Mouse (Mus musculus): ENCODE measurements at regions not wholly inside any gene's neighbourhood (a gene's known extent, or its start where the extent isn't known, plus 50 kb on each side); places are given as distances from the start of the nearest gene placed in this dataset.

DNA sequence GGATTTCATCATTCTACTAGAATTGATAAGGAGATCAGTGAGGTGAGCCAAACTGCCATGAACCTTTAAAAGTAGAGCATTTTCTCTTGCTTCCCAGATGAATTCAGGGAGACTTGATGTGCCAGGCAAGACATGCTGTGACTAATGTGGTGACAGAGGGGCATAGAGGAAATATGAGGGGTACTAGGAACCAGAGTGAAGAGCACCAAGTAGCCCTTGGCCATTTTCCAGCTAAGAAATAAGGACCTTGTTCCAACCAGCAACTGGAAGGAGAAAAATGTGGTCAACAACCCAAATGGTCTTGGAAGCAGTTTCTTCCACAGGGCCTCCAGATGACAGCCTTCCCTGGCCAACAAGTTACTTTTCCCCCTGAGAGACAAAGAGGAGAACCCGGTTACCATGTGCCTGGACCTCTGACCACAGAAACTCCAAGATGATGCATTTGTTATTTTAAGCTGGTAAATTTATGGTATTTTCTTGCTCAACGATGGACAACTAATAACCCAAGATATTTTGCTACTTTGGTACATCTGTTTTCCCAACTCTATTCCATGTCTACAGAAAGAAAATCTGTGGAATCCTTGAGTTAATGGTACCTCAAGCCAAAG is 351.8 kb downstream of the Osr1 start:
- H3K4me2 ChIP-seq (ENCODE audit: low read length): no peak overlapping the region
- no peak overlapping the region for H3K27ac ChIP-seq (ENCODE audit: low read depth)
- DNase-seq (ENCODE audit: low spot score) (no peak), ATAC-seq (replicated peaks; ENCODE audit: low FRiP score, low TSS enrichment, low read depth) (no peak)
- no peaks in the 10 kb centered on the region for H3K4me1 ChIP-seq (replicated peaks; ENCODE audit: control insufficient read depth, insufficient read depth, low read length)
- no peak overlapping the region for H3K4me3 ChIP-seq (ENCODE audit: low read depth, low read length)
- H3K36me3 ChIP-seq (ENCODE audit: control insufficient read depth, insufficient read depth, low read length): no peaks in the 10 kb centered on the region
- H3K9me3 ChIP-seq (ENCODE audit: control insufficient read depth, low read length): no peaks in the 10 kb centered on the region
- 90% methylated on average over 2 of the region's 2 CpGs for WGBS
- H3K27me3 ChIP-seq (replicated peaks; ENCODE audit: control insufficient read depth, insufficient read depth, low read length): no peaks in the 10 kb centered on the region
- no peak overlapping the region for H3K9ac ChIP-seq (ENCODE audit: low read length)

GRCm38 (mm10) chr12:9924561-9924960 is 354.6 kb downstream of the Osr1 start:
- WGBS: 59% methylated on average over 3 of the region's 3 CpGs
- no peak overlapping the region for H3K9ac ChIP-seq (ENCODE audit: low read length)
- H3K4me3 ChIP-seq (ENCODE audit: low read depth, low read length): no peak overlapping the region
- H3K9me3 ChIP-seq (ENCODE audit: control insufficient read depth, low read length): no peaks in the 10 kb centered on the region
- H3K27me3 ChIP-seq (replicated peaks; ENCODE audit: control insufficient read depth, insufficient read depth, low read length): no peaks in the 10 kb centered on the region
- no peaks in the 10 kb centered on the region for H3K4me1 ChIP-seq (replicated peaks; ENCODE audit: control insufficient read depth, insufficient read depth, low read length)
- ATAC-seq (replicated peaks; ENCODE audit: low FRiP score, low TSS enrichment, low read depth): no peak
- no peaks in the 10 kb centered on the region for H3K36me3 ChIP-seq (ENCODE audit: control insufficient read depth, insufficient read depth, low read length)
- no peak overlapping the region for H3K4me2 ChIP-seq (ENCODE audit: low read length)
- H3K27ac ChIP-seq (ENCODE audit: low read depth): no peak overlapping the region
- DNase-seq (ENCODE audit: low spot score): no peak

- no peaks in the 10 kb centered on the region for H3K4me1 ChIP-seq (replicated peaks; ENCODE audit: control insufficient read depth, insufficient read depth, low read length)
- no peaks in the 10 kb centered on the region for H3K36me3 ChIP-seq (ENCODE audit: control insufficient read depth, insufficient read depth, low read length)
- H3K9ac ChIP-seq (ENCODE audit: low read length): no peak overlapping the region
- ATAC-seq (replicated peaks; ENCODE audit: low FRiP score, low TSS enrichment, low read depth) (no peak), DNase-seq (ENCODE audit: low spot score) (no peak)
- H3K27me3 ChIP-seq (replicated peaks; ENCODE audit: control insufficient read depth, insufficient read depth, low read length): no peaks in the 10 kb centered on the region
- H3K4me3 ChIP-seq (ENCODE audit: low read depth, low read length): no peak overlapping the region
- no peak overlapping the region for H3K27ac ChIP-seq (ENCODE audit: low read depth)
- H3K4me2 ChIP-seq (ENCODE audit: low read length): no peak overlapping the region
- WGBS: 83% methylated on average over 3 of the region's 3 CpGs
- H3K9me3 ChIP-seq (ENCODE audit: control insufficient read depth, low read length): no peaks in the 10 kb centered on the region
These were observed 364.2 kb downstream of the Osr1 start for GRCm38 (mm10) chr12:9934158-9934557.

GRCm38 (mm10) chr12:9941357-9941756 is 371.4 kb downstream of the Osr1 start:
- H3K4me1 ChIP-seq (replicated peaks; ENCODE audit: control insufficient read depth, insufficient read depth, low read length): no peaks in the 10 kb centered on the region
- no peak overlapping the region for H3K9ac ChIP-seq (ENCODE audit: low read length)
- H3K36me3 ChIP-seq (ENCODE audit: control insufficient read depth, insufficient read depth, low read length): no peaks in the 10 kb centered on the region
- DNase-seq (ENCODE audit: low spot score) (no peak), ATAC-seq (replicated peaks; ENCODE audit: low FRiP score, low TSS enrichment, low read depth) (no peak)
- H3K4me2 ChIP-seq (ENCODE audit: low read length): no peak overlapping the region
- WGBS: 64% methylated on average over 1 of the region's 1 CpGs
- H3K9me3 ChIP-seq (ENCODE audit: control insufficient read depth, low read length): no peaks in the 10 kb centered on the region
- no peaks in the 10 kb centered on the region for H3K27me3 ChIP-seq (replicated peaks; ENCODE audit: control insufficient read depth, insufficient read depth, low read length)
- no peak overlapping the region for H3K27ac ChIP-seq (ENCODE audit: low read depth)
- H3K4me3 ChIP-seq (ENCODE audit: low read depth, low read length): no peak overlapping the region

- Histone ChIP-seq H3K9ac (ENCODE audit: low read length) (no peak overlapping the region), H3K36me3 (ENCODE audit: control insufficient read depth, insufficient read depth, low read length) (no peaks in the 10 kb centered on the region), H3K4me3 (ENCODE audit: low read depth, low read length) (no peak overlapping the region), H3K4me2 (ENCODE audit: low read length) (no peak overlapping the region), H3K4me1 (replicated peaks; ENCODE audit: control insufficient read depth, insufficient read depth, low read length) (no peaks in the 10 kb centered on the region), H3K27ac (ENCODE audit: low read depth) (no peak overlapping the region), H3K27me3 (replicated peaks; ENCODE audit: control insufficient read depth, insufficient read depth, low read length) (no peaks in the 10 kb centered on the region), H3K9me3 (ENCODE audit: control insufficient read depth, low read length) (no peaks in the 10 kb centered on the region)
- no peak for DNase-seq (ENCODE audit: low spot score)
- 90% methylated on average over 3 of the region's 3 CpGs for WGBS
- no peak for ATAC-seq (replicated peaks; ENCODE audit: low FRiP score, low TSS enrichment, low read depth)
These were observed 371.9 kb downstream of the Osr1 start for GRCm38 (mm10) chr12:9941823-9942222.

GRCm38 (mm10) chr12:9948784-9949183 is 378.9 kb downstream of the Osr1 start:
- Histone ChIP-seq H3K4me3 (ENCODE audit: low read depth, low read length) (no peak overlapping the region), H3K27me3 (replicated peaks; ENCODE audit: control insufficient read depth, insufficient read depth, low read length) (no peaks in the 10 kb centered on the region), H3K4me2 (ENCODE audit: low read length) (no peak overlapping the region), H3K9ac (ENCODE audit: low read length) (no peak overlapping the region), H3K36me3 (ENCODE audit: control insufficient read depth, insufficient read depth, low read length) (no peaks in the 10 kb centered on the region), H3K9me3 (ENCODE audit: control insufficient read depth, low read length) (no peaks in the 10 kb centered on the region), H3K27ac (ENCODE audit: low read depth) (no peak overlapping the region), H3K4me1 (replicated peaks; ENCODE audit: control insufficient read depth, insufficient read depth, low read length) (no peaks in the 10 kb centered on the region)
- ATAC-seq (replicated peaks; ENCODE audit: low FRiP score, low TSS enrichment, low read depth): no peak
- WGBS: 80% methylated on average over 4 of the region's 4 CpGs
- DNase-seq (ENCODE audit: low spot score): no peak

GRCm38 (mm10) chr12:9952372-9952771 is 382.5 kb downstream of the Osr1 start:
- no peak overlapping the region for H3K27ac ChIP-seq (ENCODE audit: low read depth)
- no peaks in the 10 kb centered on the region for H3K27me3 ChIP-seq (replicated peaks; ENCODE audit: control insufficient read depth, insufficient read depth, low read length)
- H3K4me1 ChIP-seq (replicated peaks; ENCODE audit: control insufficient read depth, insufficient read depth, low read length): no peaks in the 10 kb centered on the region
- ATAC-seq (replicated peaks; ENCODE audit: low FRiP score, low TSS enrichment, low read depth): no peak
- H3K4me2 ChIP-seq (ENCODE audit: low read length): no peak overlapping the region
- no peaks in the 10 kb centered on the region for H3K9me3 ChIP-seq (ENCODE audit: control insufficient read depth, low read length)
- no peak for DNase-seq (ENCODE audit: low spot score)
- no peak overlapping the region for H3K4me3 ChIP-seq (ENCODE audit: low read depth, low read length)
- H3K9ac ChIP-seq (ENCODE audit: low read length): no peak overlapping the region
- 98% methylated on average over 2 of the region's 2 CpGs for WGBS
- no peaks in the 10 kb centered on the region for H3K36me3 ChIP-seq (ENCODE audit: control insufficient read depth, insufficient read depth, low read length)

GRCm38 (mm10) chr12:9954178-9954888 is 384.4 kb downstream of the Osr1 start:
- no peaks in the 10 kb centered on the region for H3K27me3 ChIP-seq (replicated peaks; ENCODE audit: control insufficient read depth, insufficient read depth, low read length)
- no peak overlapping the region for H3K4me2 ChIP-seq (ENCODE audit: low read length)
- H3K4me1 ChIP-seq (replicated peaks; ENCODE audit: control insufficient read depth, insufficient read depth, low read length): no peaks in the 10 kb centered on the region
- H3K9ac ChIP-seq (ENCODE audit: low read length): no peak overlapping the region
- no peak overlapping the region for H3K4me3 ChIP-seq (ENCODE audit: low read depth, low read length)
- DNase-seq (ENCODE audit: low spot score) (no peak), ATAC-seq (replicated peaks; ENCODE audit: low FRiP score, low TSS enrichment, low read depth) (peak; percentile 74)
- WGBS: 58% methylated on average over 6 of the region's 6 CpGs
- H3K27ac ChIP-seq (ENCODE audit: low read depth): no peak overlapping the region
- H3K36me3 ChIP-seq (ENCODE audit: control insufficient read depth, insufficient read depth, low read length): no peaks in the 10 kb centered on the region
- H3K9me3 ChIP-seq (ENCODE audit: control insufficient read depth, low read length): no peaks in the 10 kb centered on the region

DNA sequence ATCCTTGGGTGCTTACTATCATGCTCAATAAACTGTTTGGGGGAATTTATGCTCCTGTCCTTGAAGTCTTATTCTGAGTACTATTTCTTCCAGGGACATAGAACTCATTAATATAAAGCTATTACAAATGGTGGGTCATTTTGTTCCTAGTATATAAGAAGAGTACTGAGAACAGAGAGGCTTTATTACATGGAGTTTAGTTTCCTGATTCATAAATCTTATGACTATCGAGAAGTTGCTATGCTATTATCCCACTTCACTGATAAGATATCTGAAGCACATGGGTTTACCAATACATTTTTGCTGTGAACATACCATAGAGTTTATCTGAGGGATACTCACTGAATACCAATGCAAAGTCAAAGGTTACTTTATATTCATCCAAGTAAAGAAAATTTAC is 399.5 kb downstream of the Osr1 start:
- Histone ChIP-seq H3K4me1 (replicated peaks; ENCODE audit: control insufficient read depth, insufficient read depth, low read length) (no peaks in the 10 kb centered on the region), H3K9me3 (ENCODE audit: control insufficient read depth, low read length) (no peaks in the 10 kb centered on the region), H3K4me2 (ENCODE audit: low read length) (no peak overlapping the region), H3K27ac (ENCODE audit: low read depth) (no peak overlapping the region), H3K9ac (ENCODE audit: low read length) (no peak overlapping the region), H3K36me3 (ENCODE audit: control insufficient read depth, insufficient read depth, low read length) (no peaks in the 10 kb centered on the region), H3K4me3 (ENCODE audit: low read depth, low read length) (no peak overlapping the region), H3K27me3 (replicated peaks; ENCODE audit: control insufficient read depth, insufficient read depth, low read length) (no peaks in the 10 kb centered on the region)
- no peak for DNase-seq (ENCODE audit: low spot score)
- 60% methylated on average over 1 of the region's 1 CpGs for WGBS
- ATAC-seq (replicated peaks; ENCODE audit: low FRiP score, low TSS enrichment, low read depth): no peak

All from intestine, embryonic 14.5 days (tissue).